Mouse (Mus musculus) stomach, postnatal 0 days (tissue): ENCODE measurements around the gene Atp5b. TPM values are rescaled to one million over a fixed set of nuclear protein-coding genes. Genes with fewer than 3 reads are reported as not detected.
A peak's percentile ranks its signal among the peaks of the same experiment; 100 is the strongest.

Source experiments
- ATAC-seq: fragments of 200-750 bp; cut with Nextera tagmentation; 2 replicates; pipeline ENCODE4 v1.8.0; 2017; ENCODE audit not compliant: low FRiP score, low TSS enrichment
- DNase-seq: peaks from one replicate; pipeline ENCODE4 v3.0.0-alpha.2; 2016; ENCODE audit warnings: low spot score
- H3K27ac ChIP-seq: fragments of 300-500 bp; sonication (generic); replicated peaks from 2 replicates; pipeline ENCODE4 v1.5.1; 2014; ENCODE audit warnings: mild to moderate bottlenecking, control low read depth
- H3K27me3 ChIP-seq: fragments of 300-500 bp; sonication (generic); 2 replicates; pipeline ENCODE4 v1.6.1; 2014; ENCODE audit warnings: low read length; ENCODE audit not compliant: control insufficient read depth, insufficient read depth
- H3K36me3 ChIP-seq: fragments of 300-500 bp; sonication (generic); 2 replicates; pipeline ENCODE4 v1.6.1; 2014; ENCODE audit warnings: low read length, mixed read lengths; ENCODE audit not compliant: control insufficient read depth, insufficient read depth
- H3K4me1 ChIP-seq: fragments of 300-500 bp; sonication (generic); replicated peaks from 2 replicates; pipeline ENCODE4 v1.6.1; 2014; ENCODE audit warnings: antibody characterized with exemption; ENCODE audit not compliant: control insufficient read depth, insufficient read depth
- H3K4me2 ChIP-seq: fragments of 300-500 bp; sonication (generic); replicated peaks from 2 replicates; pipeline ENCODE4 v1.6.1; 2014; ENCODE audit warnings: low read depth, mild to moderate bottlenecking, control low read depth, moderate library complexity
- H3K4me3 ChIP-seq: fragments of 300-500 bp; sonication (generic); 2 replicates; pipeline ENCODE4 v1.5.1; 2014; ENCODE audit warnings: low read depth, low read length, control low read depth
- H3K9ac ChIP-seq: fragments of 300-500 bp; sonication (generic); 2 replicates; pipeline ENCODE4 v1.6.1; 2014; ENCODE audit warnings: mild to moderate bottlenecking, low read length, control low read depth, mixed read lengths
- H3K9me3 ChIP-seq: fragments of 300-500 bp; sonication (generic); 2 replicates; pipeline ENCODE4 v1.6.1; 2016; ENCODE audit warnings: low read length; ENCODE audit not compliant: control insufficient read depth
- CTCF ChIP-seq: IDR thresholded peaks from 2 replicates; pipeline ENCODE4 v1.5.1; 2016; ENCODE audit warnings: antibody characterized with exemption, low read depth, mild to moderate bottlenecking, moderate library complexity
- EP300 ChIP-seq: optimal IDR thresholded peaks from 2 replicates; pipeline ENCODE3; 2016; ENCODE audit warnings: antibody characterized with exemption
- WGBS: fragments of 180-500 bp; shearing (Covaris S2); extraction: QIAGEN DNeasy Blood & Tissue Kit; methylation state at CpG from one replicate; pipeline ENCODE4 v1.1.7; 2014; 5-methylcytosine and 5-hydroxymethylcytosine counted together
- polyA plus RNA-seq: library from polyadenylated mRNA; unstranded; fragments of >200 nt; fragmentation: Nextera tagmentation; extraction: Ambion mirVana; gene quantifications from 2 replicates; pipeline ENCODE4 v1.2.1, GENCODE M21; 2015

The Atp5b gene
- polyA plus RNA-seq, 1 experiment from 2014 or later, result 2,075 TPM

GRCm38 (mm10) chr10:128093496-128094294, 10.6 kb downstream of the Atp5b start:
- WGBS, result 35% methylated on average over 13 of the region's 13 CpGs
- H3K9ac ChIP-seq, result peak overlapping the region; percentile 89
- H3K27me3 ChIP-seq, result no peaks in the 10 kb centered on the region
- peak overlapping the region; percentile 97 for H3K27ac ChIP-seq
- DNase-seq, result peak; percentile 47
- peak overlapping the region; percentile 85 for H3K4me3 ChIP-seq
- H3K4me2 ChIP-seq, result peak overlapping the region; percentile 83
- H3K36me3 ChIP-seq, result peaks cover 12% of the 10 kb centered on the region
- no peak for ATAC-seq
- H3K9me3 ChIP-seq, result no peaks in the 10 kb centered on the region
- no peaks in the 10 kb centered on the region; the same call in none of the 2 replicates for H3K4me1 ChIP-seq
- TF ChIP-seq CTCF, result no peak
- TF ChIP-seq EP300, result no peak

DNA sequence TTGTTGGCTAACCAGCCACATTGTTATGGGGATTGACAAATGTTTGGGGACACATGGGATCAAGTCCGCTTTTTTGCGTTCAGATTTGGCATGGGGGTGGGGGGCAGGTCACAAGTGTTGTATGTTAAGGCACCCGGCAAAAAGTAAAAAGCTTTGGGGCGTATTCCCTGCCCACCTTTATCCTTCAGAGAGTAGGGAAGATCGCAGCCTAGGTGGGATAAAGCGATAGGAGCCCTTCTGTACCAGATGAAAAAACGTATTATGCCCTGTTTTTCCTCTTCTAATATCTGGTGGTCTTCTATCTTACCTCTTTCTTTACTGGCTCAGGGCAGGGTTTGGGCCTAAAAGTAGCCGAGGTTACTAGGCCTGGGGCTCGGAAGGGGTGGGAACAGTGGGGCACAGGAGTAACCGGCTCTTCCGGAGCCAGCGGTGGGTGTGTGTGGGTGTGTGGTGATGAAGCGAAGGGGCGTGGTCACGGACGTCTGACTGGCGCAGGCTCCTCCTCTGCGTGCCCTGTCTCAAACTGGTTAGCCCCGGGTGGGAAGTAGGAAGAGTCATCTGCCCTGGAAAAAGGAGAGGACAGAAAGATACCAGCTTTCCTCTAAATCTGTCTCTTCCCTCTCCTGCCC, 11.4 kb downstream of the Atp5b start:
- peak overlapping the region; percentile 89; the same call in 1 of the 2 replicates for H3K9ac ChIP-seq
- TF ChIP-seq EP300 (no peak), CTCF (no peak)
- H3K4me3 ChIP-seq, result peak overlapping the region; percentile 19; the same call in 1 of the 2 replicates
- no peaks in the 10 kb centered on the region for H3K27me3 ChIP-seq
- 15% methylated on average over 19 of the region's 19 CpGs for WGBS
- peak; percentile 93 for DNase-seq
- H3K4me2 ChIP-seq, result peak overlapping the region; percentile 83
- no peaks in the 10 kb centered on the region for H3K9me3 ChIP-seq
- peak overlapping the region; percentile 97 for H3K27ac ChIP-seq
- peaks cover 6% of the 10 kb centered on the region for H3K36me3 ChIP-seq
- H3K4me1 ChIP-seq, result no peaks in the 10 kb centered on the region; the same call in none of the 2 replicates
- ATAC-seq, result peak; percentile 77

DNA sequence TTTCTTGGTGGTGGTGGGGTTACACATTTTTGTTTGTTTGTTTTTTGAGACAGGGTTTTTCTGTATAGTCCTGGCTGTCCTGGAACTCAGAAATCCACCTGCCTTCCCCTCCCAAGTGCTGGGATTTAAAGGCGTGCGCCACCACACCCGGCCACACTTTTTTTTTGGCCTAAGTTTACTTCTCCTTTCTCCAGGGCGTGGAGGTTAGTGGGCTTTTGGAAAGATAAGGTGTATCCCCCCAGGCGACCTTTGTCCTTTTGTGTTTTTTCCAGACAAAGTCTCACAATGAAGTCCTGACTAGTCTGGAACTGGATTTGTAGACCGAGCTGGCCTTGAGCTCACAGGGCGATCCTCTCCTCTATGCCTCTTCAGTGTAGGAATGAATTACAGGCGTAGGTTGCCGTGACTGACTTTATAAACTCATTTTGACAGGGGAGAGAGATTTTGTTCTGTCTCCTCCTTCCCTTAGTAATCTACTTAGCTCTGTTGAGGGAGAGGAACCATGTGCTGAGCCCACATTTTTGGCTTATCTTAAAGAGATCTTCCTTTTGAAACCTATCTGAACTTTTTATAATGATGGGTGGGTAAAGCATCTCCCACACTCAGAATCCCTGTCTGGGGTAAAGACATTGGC, 12.0 kb downstream of the Atp5b start:
- WGBS, result 33% methylated on average over 9 of the region's 9 CpGs
- no peak for ATAC-seq
- H3K4me1 ChIP-seq, result no peaks in the 10 kb centered on the region; the same call in none of the 2 replicates

GRCm38 (mm10) chr10:128096313-128096692, 13.2 kb downstream of the Atp5b start:
- WGBS, result 21% methylated on average over 4 of the region's 4 CpGs
- Histone ChIP-seq H3K27me3 (no peaks in the 10 kb centered on the region), H3K27ac (peak overlapping the region; percentile 89; the same call in 1 of the 2 replicates), H3K4me3 (peak overlapping the region; percentile 97; the same call in 1 of the 2 replicates), H3K9me3 (no peaks in the 10 kb centered on the region), H3K9ac (no peak overlapping the region; the same call in 1 of the 2 replicates), H3K36me3 (no peaks in the 10 kb centered on the region), H3K4me2 (peak overlapping the region; percentile 38), H3K4me1 (no peaks in the 10 kb centered on the region; the same call in none of the 2 replicates)
- no peak for ATAC-seq
- DNase-seq, result no peak
- TF ChIP-seq CTCF (no peak), EP300 (no peak)

More for the DNA sequence above, 12.0 kb downstream of the Atp5b start:
- H3K9ac ChIP-seq, result no peak overlapping the region
- H3K9me3 ChIP-seq, result no peaks in the 10 kb centered on the region
- no peaks in the 10 kb centered on the region; the same call in 1 of the 2 replicates for H3K36me3 ChIP-seq
- DNase-seq, result no peak
- H3K4me2 ChIP-seq, result peak overlapping the region; percentile 83
- H3K27ac ChIP-seq, result peak overlapping the region; percentile 97
- no peaks in the 10 kb centered on the region for H3K27me3 ChIP-seq
- H3K4me3 ChIP-seq, result peak overlapping the region; percentile 2; the same call in 1 of the 2 replicates
- TF ChIP-seq EP300, result no peak

DNA sequence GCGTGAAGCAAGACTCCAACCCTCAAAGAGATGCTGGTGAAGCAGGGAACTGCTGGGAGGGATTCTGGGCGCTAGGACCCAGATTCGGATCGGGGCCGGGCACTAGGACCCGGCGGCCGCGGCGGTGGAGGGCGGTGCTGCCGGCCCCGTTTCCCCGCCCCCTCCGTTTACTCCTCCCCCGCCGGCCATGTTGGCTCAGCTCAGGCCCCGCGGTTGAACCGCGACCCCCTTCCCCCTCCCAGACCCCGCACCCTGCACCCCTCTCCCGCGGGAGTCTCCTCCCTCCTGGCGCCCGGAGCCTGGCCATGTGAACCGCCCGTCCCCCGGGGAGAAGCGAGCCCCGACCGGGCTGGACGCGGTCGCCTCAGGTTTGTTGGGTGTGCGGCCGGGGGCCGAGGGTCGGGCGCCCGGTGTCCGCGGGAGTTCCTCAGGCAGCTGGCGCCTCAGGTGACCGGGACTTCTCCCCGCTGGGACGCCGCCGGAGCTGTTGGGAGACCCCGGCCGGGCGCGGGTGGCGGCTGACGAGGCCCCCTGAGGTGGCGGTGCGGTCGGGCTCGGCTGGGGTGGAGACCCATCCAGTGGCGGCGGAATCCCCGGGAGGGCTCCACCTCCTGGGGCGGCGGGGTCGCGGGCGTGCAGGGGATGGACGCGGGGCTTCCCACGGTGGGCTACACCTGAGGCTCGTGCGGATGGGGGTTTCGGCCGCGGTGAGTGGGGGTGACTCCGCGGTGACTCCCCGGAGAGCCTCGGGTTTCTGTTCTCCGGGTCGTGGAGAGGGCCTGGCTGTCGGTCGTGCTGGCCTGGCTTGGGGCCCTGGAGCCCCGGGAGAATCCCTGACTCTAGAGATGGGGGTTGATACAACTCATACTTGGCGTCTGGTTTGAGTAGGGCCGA, 13.9 kb downstream of the Atp5b start:
- Histone ChIP-seq H3K9ac (peak overlapping the region; percentile 94), H3K4me2 (peak overlapping the region; percentile 77), H3K9me3 (no peaks in the 10 kb centered on the region), H3K36me3 (no peaks in the 10 kb centered on the region), H3K27me3 (no peaks in the 10 kb centered on the region), H3K4me1 (no peaks in the 10 kb centered on the region; the same call in none of the 2 replicates), H3K4me3 (peak overlapping the region; percentile 97), H3K27ac (peak overlapping the region; percentile 89)
- DNase-seq (peak; percentile 92), ATAC-seq (peak; percentile 77)
- TF ChIP-seq CTCF (peak; percentile 38), EP300 (no peak)
- WGBS, result 1% methylated on average over 67 of the region's 86 CpGs
